Mouse (Mus musculus): ENCODE measurements around the gene Hfe2.
"Not testable (repeated sequence)": the region's sequence is repeated elsewhere in the genome, so short reads cannot be mapped to it uniquely, and the experiment has no call there.

The Hfe2 gene

GRCm38 (mm10) chr3:96496620-96497275, 28.2 kb upstream of the Hfe2 start:
- peak in 1 of 2 experiments; percentile 34 for DNase-seq

- DNase-seq: peak; percentile 78 to 86
These were observed 27.4 kb upstream of the Hfe2 start for GRCm38 (mm10) chr3:96497451-96498028.

- no peak for DNase-seq
These were observed 26.3 kb upstream of the Hfe2 start for GRCm38 (mm10) chr3:96498476-96499245.

- peak; percentile 77 to 81 for DNase-seq
These were observed 25.3 kb upstream of the Hfe2 start for GRCm38 (mm10) chr3:96499481-96500288.

- DNase-seq: peak; percentile 95
These were observed 24.7 kb upstream of the Hfe2 start for GRCm38 (mm10) chr3:96500289-96500621.

GRCm38 (mm10) chr3:96500691-96501265, 24.2 kb upstream of the Hfe2 start:
- DNase-seq: peak; percentile 90 to 93

- DNase-seq: peak; percentile 85 to 89
These were observed 23.4 kb upstream of the Hfe2 start for GRCm38 (mm10) chr3:96501391-96502115.

- DNase-seq: peak in 1 of 2 experiments; percentile 10
These were observed 22.5 kb upstream of the Hfe2 start for GRCm38 (mm10) chr3:96502181-96503082.

DNA sequence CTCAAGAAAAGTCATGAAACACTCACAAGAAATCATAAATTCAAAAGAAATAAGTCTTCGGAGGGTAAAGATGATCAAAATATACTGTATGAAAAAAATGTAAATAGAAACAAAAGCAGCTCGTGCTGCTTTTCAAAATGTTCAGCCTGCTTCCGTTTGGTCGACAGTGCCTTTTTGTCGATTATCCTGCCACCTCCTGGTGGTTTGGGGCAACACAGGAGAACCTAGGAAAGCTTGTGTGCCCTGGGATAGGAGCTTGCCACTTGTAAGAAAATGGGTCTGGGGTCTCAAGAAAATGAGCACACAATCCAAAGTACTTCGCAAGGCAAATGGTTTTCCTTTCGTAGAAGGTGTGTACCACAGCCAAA, 21.9 kb upstream of the Hfe2 start:
- peak; percentile 79 to 86 for DNase-seq

DNA sequence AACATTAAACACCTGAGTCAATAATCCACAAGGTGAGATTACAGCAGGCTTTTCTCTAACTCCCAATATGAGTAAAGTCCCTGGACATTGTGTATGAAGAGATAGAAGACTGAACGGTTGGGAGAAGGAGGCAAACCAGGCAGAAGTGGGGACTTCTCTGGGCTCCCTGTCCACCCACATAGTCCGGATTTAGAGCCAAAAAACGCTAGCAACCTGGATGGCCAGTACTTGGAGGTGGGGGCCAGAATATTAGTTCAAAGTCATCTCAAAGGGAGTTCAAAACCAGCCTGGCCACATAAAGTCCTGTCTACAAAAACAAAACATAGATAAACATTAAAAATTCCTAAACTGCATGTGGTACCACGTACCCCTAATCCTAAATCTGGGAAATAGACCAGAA, 21.0 kb upstream of the Hfe2 start:
- DNase-seq: no peak

DNA sequence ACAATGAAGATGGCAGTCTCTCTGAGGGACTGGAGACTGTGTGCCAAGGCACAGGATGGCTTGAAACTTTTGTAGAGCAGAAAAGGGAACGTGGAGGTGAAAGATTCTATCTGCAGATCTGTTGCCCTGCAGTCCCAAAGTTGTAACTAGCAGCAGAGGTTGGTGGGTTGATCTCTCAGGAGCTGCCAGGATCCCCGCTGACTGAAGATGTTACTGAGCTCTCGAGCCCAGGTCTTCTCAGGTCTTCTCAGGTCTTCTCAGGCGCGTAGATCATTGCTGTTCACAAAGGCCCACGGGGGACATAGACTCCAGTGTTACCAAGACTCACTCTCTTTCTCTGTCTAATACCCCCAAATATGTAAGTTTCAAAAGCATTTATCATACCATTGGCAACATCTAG, 20.0 kb upstream of the Hfe2 start:
- DNase-seq: no peak

- no peak for DNase-seq
These were observed 18.4 kb upstream of the Hfe2 start for GRCm38 (mm10) chr3:96506396-96507047.

- DNase-seq: not testable (repeated sequence)
These were observed 17.0 kb upstream of the Hfe2 start for GRCm38 (mm10) chr3:96507966-96508365.

DNA sequence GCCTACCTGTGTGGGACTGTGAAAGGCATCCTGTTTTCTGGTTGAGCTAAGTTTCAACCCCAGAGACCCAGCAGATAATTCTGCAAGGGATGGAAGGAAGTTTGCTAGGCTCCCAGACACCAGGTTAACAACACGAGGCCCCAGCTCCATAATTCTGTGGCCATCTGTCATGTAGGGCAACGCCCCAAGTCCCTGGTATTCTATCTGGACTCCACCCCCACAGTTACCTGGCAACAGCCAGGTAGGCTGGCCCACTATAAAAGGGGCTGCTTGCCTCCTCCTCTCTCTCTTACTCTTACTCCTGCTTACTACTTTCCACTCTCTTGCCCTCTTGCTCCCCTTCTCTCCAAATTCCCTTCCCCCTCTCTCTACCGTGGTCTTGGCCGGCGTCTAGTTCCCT, 4.8 kb upstream of the Hfe2 start:
- no peak for DNase-seq

- peak in 1 of 2 experiments; percentile 48 for DNase-seq
These were observed 2.8 kb upstream of the Hfe2 start for GRCm38 (mm10) chr3:96522149-96522548.

GRCm38 (mm10) chr3:96524028-96524810, 753 bp upstream of the Hfe2 start:
- DNase-seq: no peak

DNA sequence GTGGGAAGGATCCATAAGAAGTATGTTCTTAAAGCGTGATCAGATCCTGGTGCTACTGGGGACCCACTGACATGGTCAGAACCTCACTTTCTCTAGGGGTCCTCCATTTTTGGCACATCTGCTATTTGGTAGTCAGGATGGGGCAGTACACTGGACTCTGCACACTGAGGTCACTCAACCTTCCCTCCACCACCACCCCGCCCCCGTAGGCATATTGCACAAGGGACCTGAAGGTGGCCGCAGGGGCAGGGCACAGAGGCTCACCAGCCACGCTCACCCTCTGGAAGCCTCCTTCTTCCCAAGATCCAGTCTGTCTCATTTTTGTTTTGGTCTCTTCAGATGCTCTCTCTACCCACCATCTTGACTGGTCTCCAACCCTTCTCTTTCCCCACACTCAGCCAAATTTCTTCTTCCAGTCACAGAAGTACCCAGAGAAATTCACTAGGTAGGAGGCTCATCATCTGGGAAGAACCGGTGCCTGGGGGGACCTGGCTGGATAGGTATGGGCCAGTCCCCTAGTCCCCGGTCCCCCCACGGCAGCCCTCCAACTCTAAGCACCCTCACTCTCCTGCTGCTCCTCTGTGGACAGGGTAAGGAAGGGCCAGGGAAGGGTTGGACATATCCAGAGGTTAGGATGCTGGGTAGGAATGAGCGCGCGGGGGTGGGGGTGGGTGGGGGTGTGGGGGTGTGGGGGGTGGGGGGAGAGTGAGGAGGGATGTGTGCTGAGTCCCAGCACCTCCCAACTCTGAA, 1.2 kb downstream of the Hfe2 start:
- no peak for DNase-seq

DNA sequence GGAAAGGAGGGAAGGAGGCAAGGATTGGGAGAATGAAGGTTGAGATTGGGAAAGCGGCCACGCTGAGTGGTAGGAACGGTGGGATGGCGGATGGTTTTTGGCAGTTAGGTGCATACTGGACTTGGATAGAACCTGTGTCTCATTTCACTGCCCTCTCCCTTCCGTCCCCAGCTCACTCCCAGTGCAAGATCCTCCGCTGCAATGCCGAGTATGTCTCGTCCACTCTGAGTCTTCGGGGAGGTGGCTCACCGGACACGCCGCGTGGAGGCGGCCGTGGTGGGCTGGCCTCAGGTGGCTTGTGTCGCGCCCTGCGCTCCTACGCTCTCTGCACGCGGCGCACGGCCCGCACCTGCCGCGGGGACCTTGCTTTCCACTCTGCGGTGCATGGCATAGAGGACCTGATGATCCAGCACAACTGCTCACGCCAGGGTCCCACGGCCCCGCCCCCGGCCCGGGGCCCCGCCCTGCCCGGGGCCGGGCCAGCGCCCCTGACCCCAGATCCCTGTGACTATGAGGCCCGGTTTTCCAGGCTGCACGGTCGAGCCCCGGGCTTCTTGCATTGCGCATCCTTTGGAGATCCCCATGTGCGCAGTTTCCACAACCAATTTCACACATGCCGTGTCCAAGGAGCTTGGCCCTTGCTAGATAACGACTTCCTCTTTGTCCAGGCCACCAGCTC, 2.0 kb downstream of the Hfe2 start:
- DNase-seq: no peak
